Comparison of ENCODE assay signal across 14 mouse cellular contexts in the genomic region with DNA sequence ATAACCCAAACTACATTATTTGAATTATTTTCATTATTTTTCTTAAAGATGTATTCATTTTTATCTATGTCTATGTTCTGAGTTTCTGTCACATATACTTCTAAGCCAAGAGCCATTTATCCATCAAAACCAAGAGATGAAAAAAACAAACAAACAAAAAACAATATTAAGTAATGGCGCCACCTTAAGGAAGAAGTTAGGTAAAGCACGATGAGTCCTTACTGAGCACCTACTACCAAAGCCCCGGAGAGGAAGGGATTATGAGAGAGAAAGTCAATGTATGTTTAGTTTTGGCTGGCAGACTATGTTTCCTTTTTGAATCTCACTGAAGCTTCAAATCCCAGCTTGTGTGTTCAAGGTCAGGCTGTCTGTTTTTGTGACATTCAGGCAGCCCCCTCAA.
DNase-seq lines count a peak whose midpoint lies in the region; ATAC-seq lines count a peak whose summit lies in the region.
"Had no signal": no experiment of that assay in that cellular context is flagged by ENCODE, and none has a peak within 500 bp of the region (broad histone marks: within the 10 kb centered on the region; RNA-seq: fewer than 3 reads in every experiment).

No protein-coding gene starts in this region.

- H3K27me3 ChIP-seq in hindbrain, embryonic 14.5 days (ENCODE audit: control insufficient read depth, insufficient read depth, low read length) = no peaks in the 10 kb centered on the region
- no peaks in the 10 kb centered on the region for H3K27me3 ChIP-seq in hindbrain, embryonic 12.5 days
- H3K27me3 ChIP-seq in neural tube, embryonic 15.5 days (replicated peaks) = no peaks in the 10 kb centered on the region

- H3K4me3 ChIP-seq in hindbrain, embryonic 14.5 days (replicated peaks; ENCODE audit: low read length) = no peak overlapping the region
- no peak overlapping the region for H3K4me3 ChIP-seq in hindbrain, embryonic 12.5 days
- H3K4me3 ChIP-seq in neural tube, embryonic 15.5 days (replicated peaks) = no peak overlapping the region
- H3K4me3 ChIP-seq: midbrain, embryonic 10.5 days had no signal

- no peak for DNase-seq in cerebellum, adult 9-11 months
- DNase-seq in hindbrain, embryonic 14.5 days (ENCODE audit: low spot score) = peak; percentile 55
- DNase-seq in lung, postnatal 25 days (ENCODE audit: low spot score) = peak; percentile 15
- no peak for DNase-seq in lung, adult 18-20 months
- peak; percentile 14 for DNase-seq in yolk sac, embryonic 10.5 days (ENCODE audit: low spot score)
- DNase-seq: adrenal gland, postnatal 10 days; gastrocnemius, postnatal 14 days; spleen, adult 18-20 months had no signal

- no peaks in the 10 kb centered on the region for H3K4me1 ChIP-seq in hindbrain, embryonic 14.5 days (replicated peaks; ENCODE audit: control insufficient read depth, insufficient read depth, low read length)
- H3K4me1 ChIP-seq in hindbrain, embryonic 12.5 days = no peaks in the 10 kb centered on the region
- no peaks in the 10 kb centered on the region for H3K4me1 ChIP-seq in neural tube, embryonic 15.5 days
- H3K4me1 ChIP-seq: midbrain, embryonic 10.5 days had no signal

- 35% methylated on average over 3 of the region's 3 CpGs for WGBS in hindbrain, embryonic 14.5 days
- WGBS in hindbrain, embryonic 12.5 days = 35% methylated on average over 3 of the region's 3 CpGs
- WGBS in neural tube, embryonic 15.5 days = 49% methylated on average over 3 of the region's 3 CpGs

- no peak overlapping the region for H3K27ac ChIP-seq in hindbrain, embryonic 14.5 days
- H3K27ac ChIP-seq in hindbrain, embryonic 12.5 days = no peak overlapping the region
- no peak overlapping the region for H3K27ac ChIP-seq in neural tube, embryonic 15.5 days (replicated peaks)
- H3K27ac ChIP-seq: midbrain, embryonic 10.5 days had no signal

- H3K9ac ChIP-seq in hindbrain, embryonic 14.5 days = no peak overlapping the region
- no peak overlapping the region for H3K9ac ChIP-seq in hindbrain, embryonic 12.5 days
- H3K9ac ChIP-seq in neural tube, embryonic 15.5 days (replicated peaks) = no peak overlapping the region

- no peaks in the 10 kb centered on the region for H3K36me3 ChIP-seq in hindbrain, embryonic 14.5 days (replicated peaks; ENCODE audit: control insufficient read depth, insufficient read depth)
- no peaks in the 10 kb centered on the region for H3K36me3 ChIP-seq in hindbrain, embryonic 12.5 days
- H3K36me3 ChIP-seq in neural tube, embryonic 15.5 days = no peaks in the 10 kb centered on the region
- H3K36me3 ChIP-seq: midbrain, embryonic 10.5 days had no signal

- 0 out of 2 replicates have a peak, but pooled peaks have one; percentile 23 for ATAC-seq in cerebellum, adult (ENCODE audit: insufficient number of reproducible peaks, low FRiP score, low TSS enrichment)
- no peak for ATAC-seq in hindbrain, embryonic 14.5 days (ENCODE audit: low FRiP score)
- ATAC-seq in hindbrain, embryonic 12.5 days (ENCODE audit: low FRiP score) = no peak
- ATAC-seq in neural tube, embryonic 15.5 days (ENCODE audit: low FRiP score) = no peak
- ATAC-seq: hindbrain, embryonic 16.5 days had no signal

- no peak overlapping the region for H3K4me2 ChIP-seq in hindbrain, embryonic 14.5 days (replicated peaks)
- H3K4me2 ChIP-seq in hindbrain, embryonic 12.5 days (replicated peaks) = no peak overlapping the region
- no peak overlapping the region for H3K4me2 ChIP-seq in neural tube, embryonic 15.5 days
- H3K4me2 ChIP-seq: liver, embryonic 11.5 days had no signal

- no peaks in the 10 kb centered on the region for H3K9me3 ChIP-seq in hindbrain, embryonic 14.5 days (ENCODE audit: control insufficient read depth, low read length)
- H3K9me3 ChIP-seq in hindbrain, embryonic 12.5 days (replicated peaks) = no peaks in the 10 kb centered on the region
- H3K9me3 ChIP-seq in neural tube, embryonic 15.5 days (replicated peaks) = no peaks in the 10 kb centered on the region
- H3K9me3 ChIP-seq: midbrain, embryonic 10.5 days had no signal

Comparison
In these comparisons a context has a peak if more than half of its experiments do, and no peak if none do; other contexts are left out.
1. DNase-seq: peak in hindbrain, embryonic 14.5 days (single experiment), lung, postnatal 25 days (single experiment) and yolk sac, embryonic 10.5 days (single experiment); none in cerebellum, adult 9-11 months (single experiment) and lung, adult 18-20 months (0 of 2).